Mouse (Mus musculus) heart, postnatal 0 days (tissue): ENCODE results near the gene Rnft1.

Experiments used
- CTCF ChIP-seq: IDR thresholded peaks from 2 replicates; pipeline ENCODE4 v1.5.1; 2016; ENCODE audit warnings: antibody characterized with exemption, control low read depth, low read depth
- EP300 ChIP-seq: IDR thresholded peaks from 2 replicates; pipeline ENCODE4 v1.6.1; 2016; ENCODE audit warnings: antibody characterized with exemption, low read depth

DNA sequence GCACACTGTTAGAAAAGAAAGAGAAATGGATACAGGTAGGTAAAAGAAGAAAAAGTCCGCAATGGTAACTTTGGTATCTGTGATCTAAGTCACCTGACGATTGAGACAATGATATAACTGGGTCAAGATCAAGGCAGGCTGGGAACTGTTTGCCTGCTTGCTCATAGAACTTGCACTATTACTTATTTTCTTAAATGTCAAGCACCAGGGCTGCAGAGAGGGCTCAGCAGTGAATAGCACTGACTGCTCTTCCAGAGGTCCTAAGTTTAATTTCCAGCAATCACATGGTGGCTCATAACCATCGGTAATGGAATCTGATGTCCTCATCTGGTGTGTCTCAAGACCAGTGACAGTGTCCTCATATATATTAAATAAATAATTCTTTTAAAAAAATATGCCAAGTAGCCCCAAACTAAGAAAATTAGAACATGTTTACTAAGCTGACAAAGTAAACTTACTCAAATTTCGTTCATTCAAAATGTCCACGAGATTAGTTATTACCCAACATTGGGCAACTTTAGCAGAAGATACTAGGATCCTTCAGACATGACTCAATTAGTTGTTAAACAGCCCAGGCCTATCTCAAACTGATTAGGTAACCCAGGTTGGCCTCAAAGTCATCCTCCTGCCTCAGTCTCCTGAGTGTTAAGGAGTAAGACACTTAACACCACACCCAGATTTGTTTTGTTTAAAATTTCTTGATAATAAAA lies 49.9 kb downstream of the Rnft1 start:
- TF ChIP-seq EP300 (no peak), CTCF (no peak)
